ENCODE assay signal across 20 mouse cellular contexts in genomic region chr14:97446793-97447192, GRCm38 (mm10).
DNase-seq lines count a peak whose midpoint lies in the region; ATAC-seq and TF ChIP-seq lines count a peak whose summit lies in the region.
"Had no signal": no experiment of that assay in that cellular context is flagged by ENCODE, and none has a peak within 500 bp of the region (broad histone marks: within the 10 kb centered on the region; RNA-seq: fewer than 3 reads in every experiment).

No protein-coding gene starts in this region.

- no peak for DNase-seq in hindbrain, postnatal 0 days (ENCODE audit: low spot score)
- peak; percentile 28 for DNase-seq in retina, embryonic 14.5 days (ENCODE audit: low spot score)
- DNase-seq in retina, postnatal 1 day = no peak
- DNase-seq in adrenal gland, postnatal 14 days = no peak
- no peak for DNase-seq in right cerebral cortex, adult 18-20 months
- no peak for DNase-seq in cerebellum, adult 11-12 months
- DNase-seq: cerebellum, postnatal 10 days; kidney, adult 2 months; kidney, postnatal 4 days; layer of hippocampus, postnatal 36 days; lung, postnatal 14 days had no signal

- 98% methylated on average over 1 of the region's 1 CpGs for WGBS in hindbrain, postnatal 0 days
- 94% methylated on average over 1 of the region's 1 CpGs for WGBS in hindbrain, embryonic 13.5 days

- no peak overlapping the region for H3K27ac ChIP-seq in hindbrain, postnatal 0 days
- H3K27ac ChIP-seq in hindbrain, embryonic 13.5 days = no peak overlapping the region
- H3K27ac ChIP-seq: forebrain, embryonic 13.5 days; heart, embryonic 13.5 days; hindbrain, embryonic 10.5 days; midbrain, embryonic 15.5 days; neural tube, embryonic 12.5 days had no signal

- H3K9ac ChIP-seq in hindbrain, postnatal 0 days (replicated peaks; ENCODE audit: low read length) = no peak overlapping the region
- H3K9ac ChIP-seq in hindbrain, embryonic 13.5 days = no peak overlapping the region
- H3K9ac ChIP-seq: forebrain, embryonic 13.5 days; heart, embryonic 13.5 days; midbrain, embryonic 15.5 days; neural tube, embryonic 12.5 days had no signal

- no peaks in the 10 kb centered on the region for H3K4me1 ChIP-seq in hindbrain, postnatal 0 days (ENCODE audit: insufficient read depth, low read length)
- no peaks in the 10 kb centered on the region for H3K4me1 ChIP-seq in hindbrain, embryonic 13.5 days (replicated peaks)
- H3K4me1 ChIP-seq: forebrain, embryonic 13.5 days; heart, embryonic 13.5 days; hindbrain, embryonic 10.5 days; midbrain, embryonic 15.5 days; neural tube, embryonic 12.5 days had no signal

- no peak overlapping the region for H3K4me2 ChIP-seq in hindbrain, postnatal 0 days (ENCODE audit: low read depth, low read length)
- H3K4me2 ChIP-seq in hindbrain, embryonic 13.5 days = no peak overlapping the region
- H3K4me2 ChIP-seq: forebrain, embryonic 13.5 days; heart, embryonic 13.5 days; liver, embryonic 11.5 days; midbrain, embryonic 15.5 days; neural tube, embryonic 12.5 days had no signal

- H3K9me3 ChIP-seq in hindbrain, postnatal 0 days (ENCODE audit: low read length) = no peaks in the 10 kb centered on the region
- no peaks in the 10 kb centered on the region for H3K9me3 ChIP-seq in hindbrain, embryonic 13.5 days
- H3K9me3 ChIP-seq: forebrain, embryonic 13.5 days; heart, embryonic 13.5 days; hindbrain, embryonic 10.5 days; midbrain, embryonic 15.5 days; neural tube, embryonic 12.5 days had no signal

- no peak overlapping the region for H3K4me3 ChIP-seq in hindbrain, postnatal 0 days (ENCODE audit: low read length)
- H3K4me3 ChIP-seq in hindbrain, embryonic 13.5 days = no peak overlapping the region
- H3K4me3 ChIP-seq: forebrain, embryonic 13.5 days; heart, embryonic 13.5 days; hindbrain, embryonic 10.5 days; midbrain, embryonic 15.5 days; neural tube, embryonic 12.5 days had no signal

- H3K27me3 ChIP-seq in hindbrain, postnatal 0 days (ENCODE audit: insufficient read depth, low read length) = no peaks in the 10 kb centered on the region
- H3K27me3 ChIP-seq in hindbrain, embryonic 13.5 days = no peaks in the 10 kb centered on the region
- H3K27me3 ChIP-seq: CH12.LX; forebrain, embryonic 13.5 days; heart, embryonic 13.5 days; midbrain, embryonic 15.5 days; neural tube, embryonic 12.5 days had no signal

- no peaks in the 10 kb centered on the region for H3K36me3 ChIP-seq in hindbrain, postnatal 0 days (ENCODE audit: insufficient read depth, low read length)
- H3K36me3 ChIP-seq in hindbrain, embryonic 13.5 days = no peaks in the 10 kb centered on the region
- H3K36me3 ChIP-seq: heart, embryonic 13.5 days; hindbrain, embryonic 10.5 days; midbrain, embryonic 15.5 days; neural tube, embryonic 12.5 days had no signal

- no peak for ATAC-seq in hindbrain, postnatal 0 days
- ATAC-seq in hindbrain, embryonic 13.5 days (ENCODE audit: low FRiP score) = no peak
- ATAC-seq in common myeloid progenitor, adult 5-6 weeks (replicated peaks; ENCODE audit: low read depth, poor library complexity, severe bottlenecking) = peak; percentile 95
- ATAC-seq: forebrain, embryonic 13.5 days; midbrain, embryonic 15.5 days had no signal

- peak; percentile 33 for TF ChIP-seq CTCF in hindbrain, postnatal 0 days (IDR thresholded peaks at IDR 0.05; ENCODE audit: low read depth)
